Mouse (Mus musculus) retina, embryonic 14.5 days (tissue): ENCODE measurements at regions not wholly inside any gene's neighbourhood (a gene's known extent, or its start where the extent isn't known, plus 50 kb on each side); places are given as distances from the start of the nearest gene placed in this dataset.

Experiments
- DNase-seq: peaks from one replicate; pipeline ENCODE4 v3.0.0-alpha.2; 2015; ENCODE audit warnings: low spot score

DNA sequence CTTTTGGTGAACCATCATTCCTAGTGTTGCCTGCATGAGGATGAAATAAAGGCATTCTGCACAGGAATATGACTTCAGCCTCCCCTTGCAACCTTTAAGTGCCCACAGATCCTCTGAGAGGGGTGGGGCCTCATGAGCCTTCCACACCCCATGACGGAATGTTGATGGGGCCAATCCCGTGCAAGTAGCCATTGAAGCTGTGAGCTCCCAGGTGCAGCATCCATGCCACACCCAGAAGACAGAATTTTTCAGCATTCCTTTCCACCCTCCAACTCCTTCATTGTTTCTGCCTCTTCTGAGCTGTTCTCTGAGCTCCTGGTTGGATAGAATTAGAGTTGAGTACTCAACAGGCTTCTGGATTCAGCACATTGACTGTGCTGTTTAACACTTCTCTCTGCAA, 174.6 kb upstream of the Srrm4 start:
- no peak for DNase-seq

DNA sequence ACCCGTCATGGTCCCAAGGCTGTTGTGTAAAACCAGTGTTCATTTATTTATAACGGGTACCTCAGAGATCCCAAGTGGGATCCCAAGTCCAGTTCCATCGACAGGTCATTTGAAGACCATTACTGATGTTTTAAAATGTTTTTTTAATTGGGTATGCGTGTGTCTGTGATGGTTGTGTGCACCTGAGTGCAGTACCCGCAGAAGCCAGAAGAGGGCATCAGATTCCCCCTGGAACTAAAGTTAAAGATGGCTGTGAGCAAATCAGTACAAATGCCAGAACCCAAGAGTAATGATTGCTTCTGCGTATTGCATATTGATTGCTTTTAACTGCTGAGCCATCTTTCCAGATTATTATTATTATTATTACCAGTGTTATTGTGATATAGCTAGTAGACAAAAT, 169.7 kb upstream of the Srrm4 start:
- DNase-seq = no peak

DNA sequence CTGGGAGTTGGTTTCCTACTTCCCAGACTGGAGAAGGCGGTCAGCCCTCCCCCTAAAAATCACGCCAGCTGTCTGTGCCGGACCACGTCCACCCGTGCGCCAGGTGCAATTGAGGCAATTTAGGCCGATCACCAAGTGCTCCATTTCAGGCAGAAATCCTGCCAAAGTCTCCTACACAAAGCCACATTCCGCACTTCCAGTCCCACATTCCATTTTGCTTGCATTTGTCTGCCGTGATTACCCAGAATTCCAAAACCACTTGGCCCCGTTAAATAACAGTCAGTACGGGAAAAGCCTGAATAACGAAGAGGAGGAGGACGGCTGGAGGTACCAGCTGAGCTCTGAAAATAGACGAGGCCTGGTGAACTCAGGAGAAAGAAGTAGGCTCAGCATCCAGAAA, 167.1 kb upstream of the Srrm4 start:
- DNase-seq = no peak

DNA sequence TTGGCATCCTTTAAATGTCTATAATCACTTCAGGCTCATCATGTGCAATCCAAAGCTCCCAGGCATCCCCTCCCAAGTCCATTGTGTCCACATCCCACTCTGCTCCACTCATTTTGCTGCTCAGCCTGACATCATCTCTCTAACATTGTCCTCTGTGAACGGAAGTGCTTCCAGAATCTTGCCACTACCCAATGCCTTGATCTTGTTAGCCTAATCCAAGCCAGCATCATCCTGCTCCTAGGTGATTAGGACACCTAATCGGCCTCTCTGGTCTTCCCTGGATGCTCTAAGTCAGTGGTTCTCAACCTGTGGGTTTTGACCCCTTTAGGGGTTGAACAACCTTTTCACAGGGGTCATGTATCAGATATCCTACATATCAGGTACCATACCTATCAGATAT, 161.3 kb upstream of the Srrm4 start:
- no peak for DNase-seq

DNA sequence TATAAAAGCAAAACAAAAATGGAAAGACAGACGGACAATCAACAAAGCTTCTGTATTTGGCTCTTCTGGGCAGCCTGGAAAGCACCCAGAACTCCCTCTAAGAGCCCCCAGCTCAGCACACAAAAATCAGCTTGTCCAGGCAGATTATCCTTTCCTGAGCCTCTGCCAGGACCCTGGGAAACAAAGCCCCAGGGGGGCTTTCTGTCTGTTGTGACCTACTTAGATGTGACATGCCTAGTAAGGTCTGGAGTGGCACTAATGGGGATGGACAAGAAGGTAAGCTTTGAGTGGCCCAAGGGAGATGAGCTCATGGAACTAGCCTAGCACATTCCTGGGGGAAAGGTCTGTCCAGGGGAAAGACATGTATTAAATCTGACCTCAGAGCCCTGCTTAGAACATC, 160.5 kb upstream of the Srrm4 start:
- peak; percentile 83 for DNase-seq

DNA sequence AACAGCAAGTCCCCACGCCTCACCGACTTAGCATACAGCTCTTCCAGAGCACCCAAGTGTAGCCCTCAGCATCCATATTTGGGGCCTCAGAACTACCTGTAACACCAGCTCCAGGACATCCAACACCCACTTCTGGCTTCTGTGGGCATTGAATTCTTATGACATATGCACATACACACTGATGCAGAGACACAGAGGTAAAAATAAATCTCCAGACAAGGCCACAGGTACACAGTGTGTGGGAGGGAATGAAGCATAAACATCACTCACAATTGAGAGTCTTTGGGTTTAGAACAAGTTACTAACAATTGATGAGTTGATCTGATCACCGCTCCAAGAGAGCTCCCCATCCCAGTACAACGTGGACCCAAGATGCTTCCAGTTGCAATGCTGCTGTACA, 154.2 kb upstream of the Srrm4 start:
- no peak for DNase-seq

DNA sequence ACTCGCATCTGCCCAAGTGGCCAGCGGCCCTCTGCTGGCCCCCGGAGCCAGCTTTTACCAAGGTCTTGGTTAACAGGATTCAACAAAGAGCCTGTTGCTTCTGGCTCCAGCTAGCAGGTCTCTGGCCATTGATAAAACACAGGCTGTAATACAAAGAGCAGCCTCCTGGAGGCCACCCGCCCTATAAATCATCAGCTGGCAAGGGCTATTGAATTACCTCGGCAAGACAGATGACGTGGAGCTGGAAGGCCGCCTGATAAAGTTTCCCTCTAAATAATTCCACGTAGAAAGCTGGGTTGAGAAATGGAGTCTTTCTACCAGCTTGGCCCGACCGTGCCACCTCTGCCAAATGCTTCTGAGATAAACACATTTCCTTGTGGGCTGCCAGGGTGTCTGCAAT, 152.8 kb upstream of the Srrm4 start:
- peak; percentile 47 for DNase-seq

DNA sequence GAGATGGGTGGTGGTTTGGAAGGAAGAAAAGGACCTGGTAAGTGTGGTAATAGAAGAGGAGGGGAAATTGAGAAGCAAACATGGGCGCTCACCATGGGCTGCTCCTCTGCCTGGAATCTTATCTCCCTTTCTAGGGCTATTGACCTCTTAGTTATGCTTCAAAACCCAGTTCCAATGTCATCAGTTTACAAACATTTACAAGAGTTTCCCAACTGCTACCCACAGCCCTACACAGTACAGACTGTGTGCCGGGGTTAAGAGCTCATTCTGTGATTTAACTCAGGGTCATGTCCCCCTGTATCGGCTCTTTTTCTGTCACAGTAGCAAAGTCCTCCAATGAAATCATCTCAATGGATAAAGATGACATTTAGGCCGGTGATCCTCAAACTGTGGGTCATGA, 144.0 kb upstream of the Srrm4 start:
- no peak for DNase-seq

DNA sequence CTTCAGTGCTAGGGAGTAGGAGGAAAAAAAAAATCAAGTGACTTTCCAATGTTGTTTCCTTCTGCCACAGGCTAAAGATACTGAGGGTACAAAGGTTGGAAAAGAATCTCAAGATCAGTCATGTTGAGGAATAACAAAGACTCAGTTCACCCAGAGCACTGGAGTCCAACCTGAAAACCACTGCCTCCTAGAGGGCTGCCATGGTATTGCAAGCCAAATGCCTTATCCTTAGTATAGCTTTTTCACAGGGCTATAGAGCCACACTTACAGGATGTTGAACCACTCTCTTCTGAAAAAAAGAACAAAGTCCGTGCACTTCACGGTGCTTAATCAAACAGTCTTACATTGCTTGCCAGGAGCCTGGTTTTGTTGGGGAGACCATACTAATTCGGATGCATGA, 139.9 kb upstream of the Srrm4 start:
- no peak for DNase-seq

DNA sequence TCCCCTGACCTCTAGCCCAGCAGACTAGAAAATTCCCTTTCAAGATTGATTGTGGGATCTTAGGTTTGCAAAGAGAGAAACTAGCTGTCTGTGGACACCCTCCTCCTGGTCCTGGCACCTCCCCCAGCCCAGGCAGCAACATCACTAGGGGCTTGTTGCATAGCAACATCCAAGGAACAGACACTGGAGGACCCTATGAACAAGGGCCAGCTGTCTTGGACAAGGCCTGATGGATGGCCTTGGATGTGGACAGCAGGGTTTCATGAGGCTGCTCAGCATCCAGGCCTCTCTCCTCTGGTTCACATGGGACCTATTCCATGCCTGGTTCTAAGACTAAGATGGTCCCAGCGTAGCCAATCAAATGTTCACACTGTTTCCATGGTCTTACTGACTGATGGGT, 127.6 kb upstream of the Srrm4 start:
- DNase-seq = no peak

DNA sequence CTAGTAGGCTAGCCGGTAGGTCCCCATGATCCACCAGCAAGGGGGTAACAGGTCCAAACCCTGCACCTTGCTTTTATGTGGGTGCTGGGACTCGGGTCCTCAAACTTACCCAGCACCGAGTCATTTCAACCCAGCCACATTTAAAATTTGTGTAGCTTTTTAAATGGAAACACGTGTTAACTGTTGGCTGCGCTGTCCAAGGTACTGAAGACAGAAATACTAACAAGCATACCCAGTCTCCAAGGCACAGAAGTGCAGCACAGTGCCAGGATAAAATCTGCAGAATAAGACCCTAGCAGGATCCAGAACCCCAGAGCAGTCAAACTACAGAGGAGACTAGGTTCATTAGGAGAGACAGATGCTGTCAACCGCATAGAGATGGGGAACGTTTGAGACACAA, 122.6 kb upstream of the Srrm4 start:
- peak; percentile 73 for DNase-seq

DNA sequence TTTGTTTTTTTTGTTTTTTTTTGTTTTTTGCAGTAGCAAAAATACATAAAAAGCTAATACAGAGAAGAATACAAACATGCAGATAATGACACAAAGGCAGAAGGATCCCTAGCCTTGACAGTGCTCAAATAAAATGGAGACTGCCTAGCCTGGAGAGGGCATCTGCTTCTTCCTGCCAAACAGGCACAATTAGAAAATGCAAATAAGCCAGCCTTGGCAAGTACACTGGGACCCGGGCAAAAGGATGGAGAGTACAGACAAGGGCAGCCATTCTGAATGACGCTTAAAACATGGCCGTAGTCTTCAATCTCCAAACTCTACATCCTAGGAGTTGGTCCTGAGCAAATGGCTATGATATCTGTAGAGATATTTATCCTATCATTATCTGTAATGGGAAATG, 120.4 kb upstream of the Srrm4 start:
- DNase-seq = no peak

DNA sequence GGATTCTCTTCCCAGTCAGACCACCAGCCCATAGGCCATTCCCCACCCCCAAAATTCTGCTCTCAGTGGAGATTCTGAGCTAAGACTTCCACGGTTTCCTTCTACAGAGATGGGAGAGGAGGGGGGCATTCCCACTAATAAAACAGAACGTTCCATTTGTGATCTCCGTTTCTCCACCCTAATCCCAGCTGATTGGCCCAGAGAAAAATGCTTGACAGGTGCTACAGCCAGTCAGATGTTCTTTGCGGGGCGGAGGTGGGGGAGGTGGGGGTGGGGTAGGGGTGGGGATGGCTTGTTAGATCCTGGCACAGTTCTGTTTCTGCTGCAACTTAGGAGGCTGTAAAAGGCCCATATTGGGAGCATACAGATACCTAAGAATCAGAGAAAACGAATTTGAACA, 116.9 kb upstream of the Srrm4 start:
- DNase-seq = peak; percentile 28

DNA sequence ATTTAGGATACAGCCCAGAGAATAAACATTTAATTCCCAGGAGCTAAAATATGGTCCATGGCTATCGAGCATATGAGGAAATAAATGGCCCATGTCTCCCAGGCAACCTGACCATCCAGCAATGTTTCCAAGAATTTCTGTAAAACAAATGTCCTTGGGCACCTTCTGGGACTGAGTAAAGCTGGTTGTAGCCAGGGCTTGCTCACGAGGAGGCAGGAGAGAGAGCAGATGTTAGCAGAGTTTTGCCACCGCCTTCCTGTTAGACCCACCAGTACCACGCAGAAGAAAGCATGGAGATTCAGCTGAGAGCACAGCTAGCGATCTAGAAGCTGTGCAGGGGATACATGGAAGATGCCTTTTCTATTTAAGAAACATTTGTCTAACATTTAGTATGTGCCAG, 70.8 kb upstream of the Srrm4 start:
- no peak for DNase-seq

DNA sequence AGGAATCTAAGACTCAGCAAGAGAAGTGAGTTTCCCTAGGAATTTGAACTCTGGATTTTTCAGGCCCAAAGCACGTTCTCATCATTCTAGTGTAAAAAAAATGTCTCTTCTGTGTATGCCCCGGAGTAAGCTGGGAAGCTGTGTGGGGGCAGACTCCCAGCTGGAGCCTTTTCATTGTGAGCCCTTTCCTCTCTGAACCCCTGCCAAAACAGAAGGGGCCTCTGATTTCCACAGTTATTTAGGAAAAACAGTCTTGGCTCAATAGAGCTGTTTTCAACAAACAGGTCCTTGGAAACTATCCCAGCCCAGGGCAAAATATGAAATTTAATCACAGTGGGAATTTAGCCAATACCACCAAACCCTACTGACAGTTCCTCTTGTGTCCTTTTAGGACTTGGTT, 70.2 kb upstream of the Srrm4 start:
- DNase-seq = no peak

DNA sequence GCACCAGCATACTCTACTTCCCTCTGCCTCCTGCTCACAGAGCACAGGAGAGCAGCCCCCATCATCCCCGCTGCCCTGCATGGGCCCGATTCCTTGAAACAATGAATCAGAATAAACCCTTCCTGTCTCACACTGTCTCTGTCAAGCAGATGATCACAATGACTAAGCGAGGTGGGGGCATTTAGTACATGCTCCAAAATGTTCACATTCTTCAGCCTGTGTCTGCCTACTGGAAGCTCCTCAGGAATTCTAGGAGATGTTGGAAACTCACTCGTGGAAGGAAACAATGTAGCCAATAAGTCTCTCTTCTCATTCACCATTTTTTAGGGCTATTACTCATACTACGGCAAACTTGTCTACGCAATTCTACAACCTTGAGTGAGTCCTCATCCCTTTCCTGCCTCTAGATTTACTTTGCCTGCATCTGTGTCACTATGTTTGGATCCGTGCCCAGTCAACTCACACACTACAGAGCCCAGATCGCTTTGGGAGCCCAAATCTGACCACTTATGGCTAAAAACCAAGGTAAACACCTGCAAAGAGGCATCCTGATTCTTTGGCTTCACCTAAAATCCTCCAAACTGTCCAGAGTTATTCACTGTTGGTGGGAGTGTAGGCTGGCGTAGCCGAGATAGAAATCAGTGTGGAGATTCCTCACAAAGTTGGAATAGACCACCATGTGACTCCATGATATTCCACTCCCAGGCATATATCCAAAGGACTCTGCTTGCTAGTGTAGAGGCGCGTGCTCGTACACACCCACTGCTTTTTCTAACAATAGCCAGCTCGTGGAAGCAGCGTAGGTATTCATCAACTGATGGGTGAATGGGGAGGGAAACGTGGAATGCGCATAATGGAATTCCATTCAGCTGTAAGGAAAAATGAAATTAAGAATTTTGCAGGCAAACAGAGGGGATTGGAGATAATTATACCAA, 63.1 kb upstream of the Srrm4 start:
- no peak for DNase-seq
